Mouse (Mus musculus) forebrain, embryonic 10.5 days (tissue): Measurements from ENCODE around the gene Cntln. TPM values are rescaled to one million over a fixed set of nuclear protein-coding genes. Genes with fewer than 3 reads are reported as not detected.

Experiments
- DNase-seq: peaks from one replicate; pipeline ENCODE4 v3.0.0-alpha.2; 2017; ENCODE audit warnings: low spot score; ENCODE audit errors: extremely low spot score
- H3K27ac ChIP-seq: fragments of 300-500 bp; sonication (generic); 2 replicates; pipeline ENCODE4 v1.5.1; 2016; ENCODE audit warnings: mild to moderate bottlenecking
- H3K27me3 ChIP-seq: fragments of 300-500 bp; sonication (generic); 2 replicates; pipeline ENCODE4 v1.6.1; 2016; ENCODE audit warnings: mild to moderate bottlenecking; ENCODE audit not compliant: poor library complexity, severe bottlenecking
- H3K36me3 ChIP-seq: fragments of 300-500 bp; sonication (generic); replicated peaks from 2 replicates; pipeline ENCODE4 v1.6.1; 2016; ENCODE audit warnings: mild to moderate bottlenecking, moderate library complexity
- H3K4me1 ChIP-seq: fragments of 300-500 bp; sonication (generic); 2 replicates; pipeline ENCODE4 v1.6.1; 2016
- H3K4me3 ChIP-seq: fragments of 300-500 bp; sonication (generic); 2 replicates; pipeline ENCODE4 v1.5.1; 2016; ENCODE audit warnings: mild to moderate bottlenecking, moderate library complexity
- H3K9me3 ChIP-seq: fragments of 300-500 bp; sonication (generic); 2 replicates; pipeline ENCODE4 v1.6.1; 2016; ENCODE audit warnings: mild to moderate bottlenecking, moderate library complexity
- WGBS: fragments of 180-500 bp; shearing (Covaris S2); methylation state at CpG from one replicate; pipeline ENCODE4 v1.1.7; 2016; 5-methylcytosine and 5-hydroxymethylcytosine counted together
- polyA plus RNA-seq: library from polyadenylated mRNA; unstranded; fragments of >200 nt; fragmentation: Nextera tagmentation; extraction: Ambion mirVana; gene quantifications from 2 replicates; pipeline ENCODE4 v1.2.1, GENCODE M21; 2016

The Cntln gene
- polyA plus RNA-seq: 5.9 and 6.7 TPM in 2 replicates

DNA sequence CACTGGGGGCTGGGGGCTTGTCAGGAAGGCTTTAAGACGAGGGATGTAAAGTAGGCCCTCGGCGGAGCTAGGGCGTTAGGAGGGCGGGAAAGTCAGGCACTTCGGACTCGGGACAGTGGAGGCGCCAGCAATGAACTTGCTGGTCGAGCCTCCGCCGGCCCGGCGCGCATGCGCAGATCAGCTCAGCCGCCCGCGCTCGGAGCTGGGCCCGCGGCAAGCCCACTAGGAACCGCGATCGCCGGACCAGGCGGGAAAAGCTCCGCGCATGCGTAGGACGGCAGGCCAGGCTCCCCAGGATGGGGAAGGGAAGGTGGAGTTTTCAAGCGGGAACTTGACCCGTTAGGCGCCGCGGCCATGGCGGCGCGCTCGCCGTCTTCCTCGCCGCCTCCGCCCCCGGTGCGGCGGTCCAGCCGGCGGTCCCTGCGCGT is at the start of gene Cntln:
Cntln (plus strand) TSS at position 199 of the 428 bp plus-strand sequence.
- Histone ChIP-seq H3K4me1 (peaks cover 21% of the 10 kb centered on the region), H3K27ac (peak within 1 kb of the TSS; percentile 98), H3K27me3 (peaks cover 11% of the 10 kb centered on the region), H3K9me3 (peaks cover 9% of the 10 kb centered on the region), H3K4me3 (peak within 1 kb of the TSS; percentile 71), H3K36me3 (peaks cover 4% of the 10 kb centered on the region; the same call in 1 of the 2 replicates)
- peak; percentile 92 for DNase-seq
- under 1% methylated on average over 50 of the region's 50 CpGs for WGBS

DNA sequence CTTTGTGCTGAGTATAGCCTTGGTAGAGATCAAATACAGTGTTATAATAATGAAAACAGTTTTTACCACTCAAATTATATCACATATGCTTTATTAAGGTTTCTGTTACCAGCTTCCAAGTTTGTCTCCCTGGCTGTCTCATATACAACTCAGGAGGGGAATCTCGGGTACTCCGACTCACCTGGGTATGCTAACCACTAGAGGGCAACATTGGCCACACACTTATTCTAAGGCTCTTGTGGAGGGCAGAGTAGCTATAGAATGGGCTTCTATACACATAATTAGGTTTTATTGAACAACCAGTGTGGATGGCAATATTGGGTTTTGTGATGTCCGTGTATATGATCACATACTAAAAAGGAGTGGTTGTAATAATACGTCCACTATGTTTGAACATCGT is 47.1 kb upstream of the Cntln start:
- 51% methylated on average over 5 of the region's 5 CpGs for WGBS
- Histone ChIP-seq H3K9me3 (no peaks in the 10 kb centered on the region), H3K4me3 (no peak overlapping the region), H3K4me1 (no peaks in the 10 kb centered on the region), H3K36me3 (no peaks in the 10 kb centered on the region), H3K27me3 (no peaks in the 10 kb centered on the region), H3K27ac (no peak overlapping the region)
- peak; percentile 17 for DNase-seq

DNA sequence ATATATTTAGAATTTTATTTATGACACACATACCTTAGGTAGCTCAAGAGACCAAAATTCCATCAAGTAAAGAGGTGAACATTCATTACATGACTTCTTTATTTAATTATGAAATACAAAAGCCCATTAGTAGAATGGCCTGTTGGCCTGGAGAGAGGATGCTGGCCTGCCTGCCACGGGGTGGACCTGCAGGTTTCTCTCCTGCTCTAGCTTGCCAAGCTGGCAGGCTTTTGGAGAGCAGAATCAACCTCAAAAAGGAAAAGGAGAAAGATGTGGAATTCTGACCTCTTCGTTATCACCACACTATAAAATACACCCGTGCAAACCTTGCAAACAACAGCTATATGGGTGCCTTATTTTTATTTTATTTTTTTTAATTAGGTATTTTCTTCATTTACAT is 45.6 kb upstream of the Cntln start:
- DNase-seq: no peak
- Histone ChIP-seq H3K27ac (no peak overlapping the region), H3K4me3 (no peak overlapping the region), H3K27me3 (no peaks in the 10 kb centered on the region), H3K36me3 (no peaks in the 10 kb centered on the region), H3K4me1 (no peaks in the 10 kb centered on the region), H3K9me3 (no peaks in the 10 kb centered on the region)
- WGBS: 88% methylated on average over 3 of the region's 3 CpGs

DNA sequence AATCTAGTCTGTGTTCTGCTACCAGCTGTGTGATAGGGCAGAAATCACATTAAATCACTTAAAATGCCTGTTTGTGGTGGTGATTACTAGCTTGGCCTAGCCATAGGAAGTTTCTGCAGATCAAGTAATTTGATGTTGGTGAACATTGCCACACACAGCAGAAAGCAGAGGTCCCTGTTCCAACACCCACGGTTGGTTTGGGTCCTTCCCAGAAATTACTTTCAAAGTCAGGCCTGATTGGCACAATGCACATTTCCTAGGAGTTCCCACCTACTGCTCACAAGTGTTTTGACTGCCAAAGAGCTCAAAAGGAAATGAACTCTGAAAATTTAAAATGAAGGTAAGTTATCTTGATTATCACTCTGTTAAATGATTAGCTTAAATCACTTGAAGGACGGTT is 44.6 kb upstream of the Cntln start:
- no peaks in the 10 kb centered on the region for H3K36me3 ChIP-seq
- H3K4me1 ChIP-seq: no peaks in the 10 kb centered on the region
- H3K9me3 ChIP-seq: no peaks in the 10 kb centered on the region
- no peak overlapping the region for H3K4me3 ChIP-seq
- WGBS: 86% methylated on average over 2 of the region's 2 CpGs
- no peak for DNase-seq
- no peaks in the 10 kb centered on the region for H3K27me3 ChIP-seq
- H3K27ac ChIP-seq: no peak overlapping the region

DNA sequence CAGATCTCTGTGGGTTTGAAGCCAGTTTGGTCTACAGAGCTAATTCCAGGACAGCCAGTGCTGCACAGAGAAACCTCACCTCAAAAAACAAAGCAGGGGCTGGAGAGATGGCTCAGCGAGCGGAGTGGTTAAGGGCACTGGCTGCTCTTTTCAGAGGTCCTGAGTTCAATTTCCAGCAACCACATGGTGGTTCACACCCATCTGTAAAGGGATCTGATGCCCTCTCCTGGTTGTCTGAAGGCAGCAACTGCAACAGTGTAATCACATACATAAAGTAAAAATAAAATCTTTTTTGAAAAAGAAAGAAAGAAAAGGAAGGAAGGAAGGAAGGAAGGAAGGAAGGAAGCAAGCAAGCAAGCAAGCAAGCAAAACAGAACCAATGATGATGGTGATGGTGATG is 26.5 kb upstream of the Cntln start:
- no peaks in the 10 kb centered on the region for H3K27me3 ChIP-seq
- no peak overlapping the region for H3K4me3 ChIP-seq
- H3K27ac ChIP-seq: no peak overlapping the region
- WGBS: 64% methylated on average over 2 of the region's 2 CpGs
- H3K36me3 ChIP-seq: no peaks in the 10 kb centered on the region
- H3K4me1 ChIP-seq: peaks cover 13% of the 10 kb centered on the region
- DNase-seq: no peak
- no peaks in the 10 kb centered on the region for H3K9me3 ChIP-seq

DNA sequence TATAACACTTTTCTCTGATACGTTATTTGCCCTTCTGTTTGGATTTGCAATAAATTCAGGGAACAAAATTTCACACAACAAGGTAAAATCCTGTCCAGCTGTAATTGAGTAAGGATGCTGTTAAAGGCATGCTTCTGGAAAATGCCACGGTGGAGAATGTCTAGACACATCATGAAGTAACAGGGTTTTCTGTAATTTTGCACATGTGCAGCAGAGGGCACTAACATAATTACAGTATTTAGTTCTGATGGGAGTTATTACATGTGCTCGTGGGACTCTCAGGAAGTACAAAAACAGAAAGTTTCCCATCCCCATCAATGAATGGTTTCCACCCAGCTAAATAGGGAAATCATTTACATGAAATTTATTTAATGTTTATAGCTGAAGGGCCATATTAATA is 7.8 kb upstream of the Cntln start:
- Histone ChIP-seq H3K27me3 (no peaks in the 10 kb centered on the region), H3K36me3 (no peaks in the 10 kb centered on the region), H3K4me3 (no peak overlapping the region), H3K4me1 (no peaks in the 10 kb centered on the region), H3K27ac (no peak overlapping the region), H3K9me3 (no peaks in the 10 kb centered on the region)
- DNase-seq: no peak
- WGBS: 70% methylated on average over 3 of the region's 3 CpGs

DNA sequence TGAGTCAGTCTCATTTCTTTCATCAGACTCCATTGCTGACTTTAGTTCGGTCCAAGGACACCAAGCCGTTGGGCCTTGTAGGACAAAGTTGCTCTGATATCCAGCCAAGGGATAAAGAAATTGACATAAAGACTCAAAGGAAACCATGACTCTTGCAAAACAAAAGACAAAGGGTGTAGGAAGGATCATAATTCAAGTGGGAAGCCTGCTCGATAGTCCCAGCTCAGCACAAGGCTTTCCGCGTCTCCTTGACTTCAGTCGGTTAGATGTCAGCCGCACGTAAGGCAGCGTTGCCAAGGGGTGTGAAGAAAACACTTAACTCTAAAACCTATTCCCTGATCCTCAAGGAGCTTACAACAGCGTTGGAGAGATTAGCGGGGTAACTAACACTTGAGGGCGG is 463 bp upstream of the Cntln start:
- WGBS: 67% methylated on average over 12 of the region's 12 CpGs
- H3K27ac ChIP-seq: peak overlapping the region; percentile 98
- H3K9me3 ChIP-seq: peaks cover 9% of the 10 kb centered on the region
- peak overlapping the region; percentile 71 for H3K4me3 ChIP-seq
- H3K27me3 ChIP-seq: peaks cover 11% of the 10 kb centered on the region
- peaks cover 21% of the 10 kb centered on the region for H3K4me1 ChIP-seq
- H3K36me3 ChIP-seq: no peaks in the 10 kb centered on the region; the same call in 1 of the 2 replicates
- DNase-seq: no peak

DNA sequence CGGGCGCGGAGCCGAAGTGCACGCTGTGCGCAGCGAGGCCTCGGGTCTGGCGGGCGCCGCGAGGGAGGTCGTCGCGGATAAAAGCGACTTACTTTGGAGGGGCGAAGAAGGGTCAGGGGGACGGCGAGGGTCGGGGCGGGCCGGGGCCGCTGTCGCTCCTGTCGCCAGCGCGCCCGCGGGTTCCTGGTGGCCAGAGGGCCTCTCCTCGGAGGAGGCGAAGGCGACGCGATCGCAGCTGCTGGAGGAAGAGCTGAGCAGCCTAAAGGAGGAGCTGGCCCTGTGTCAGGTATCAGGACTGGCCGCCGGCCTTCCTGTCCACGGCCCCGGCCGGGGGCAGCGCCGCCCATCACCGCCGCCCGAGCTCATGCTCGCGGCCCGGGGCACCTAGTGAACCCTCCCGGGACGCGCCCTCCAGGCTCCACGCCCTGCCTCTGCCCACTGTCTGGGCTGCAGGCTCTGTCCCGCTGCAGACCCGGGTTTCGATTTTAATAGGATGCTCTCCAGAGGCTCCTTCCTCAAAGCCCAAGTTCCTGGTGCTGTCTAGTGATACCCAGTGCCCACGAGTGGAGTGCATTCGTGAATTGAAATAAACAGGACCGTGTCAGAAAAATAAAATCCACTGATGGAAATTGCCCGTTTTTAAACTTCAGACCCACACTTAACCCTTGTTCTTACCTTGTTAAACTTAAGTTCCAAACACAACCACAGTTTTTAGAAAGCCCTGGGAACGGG is 596 bp downstream of the Cntln start:
- WGBS: 3% methylated on average over 60 of the region's 60 CpGs
- Histone ChIP-seq H3K27ac (peak overlapping the region; percentile 98), H3K36me3 (peaks cover 4% of the 10 kb centered on the region; the same call in 1 of the 2 replicates), H3K4me1 (peaks cover 21% of the 10 kb centered on the region), H3K27me3 (peaks cover 11% of the 10 kb centered on the region), H3K9me3 (peaks cover 9% of the 10 kb centered on the region), H3K4me3 (peak overlapping the region; percentile 71)
- DNase-seq: no peak

DNA sequence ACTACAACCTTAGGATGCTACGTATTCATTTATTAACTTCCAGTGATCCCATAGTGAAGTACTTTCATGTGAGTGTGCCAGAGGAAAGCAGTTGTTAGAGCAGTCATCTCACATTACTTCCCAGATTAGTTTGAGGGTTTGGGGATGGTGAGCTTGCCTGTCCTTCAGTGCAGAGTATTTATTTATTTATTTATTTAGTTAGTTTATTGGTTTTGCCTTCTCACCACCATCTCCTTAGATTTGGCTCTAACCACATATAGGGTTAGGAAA is 1.1 kb downstream of the Cntln start:
- peak overlapping the region; percentile 98; the same call in 1 of the 2 replicates for H3K27ac ChIP-seq
- H3K9me3 ChIP-seq: peaks cover 9% of the 10 kb centered on the region
- H3K36me3 ChIP-seq: peaks cover 6% of the 10 kb centered on the region
- peak overlapping the region; percentile 71 for H3K4me3 ChIP-seq
- WGBS: 87% methylated on average over 1 of the region's 1 CpGs
- H3K4me1 ChIP-seq: peaks cover 21% of the 10 kb centered on the region
- H3K27me3 ChIP-seq: peaks cover 11% of the 10 kb centered on the region
- no peak for DNase-seq

DNA sequence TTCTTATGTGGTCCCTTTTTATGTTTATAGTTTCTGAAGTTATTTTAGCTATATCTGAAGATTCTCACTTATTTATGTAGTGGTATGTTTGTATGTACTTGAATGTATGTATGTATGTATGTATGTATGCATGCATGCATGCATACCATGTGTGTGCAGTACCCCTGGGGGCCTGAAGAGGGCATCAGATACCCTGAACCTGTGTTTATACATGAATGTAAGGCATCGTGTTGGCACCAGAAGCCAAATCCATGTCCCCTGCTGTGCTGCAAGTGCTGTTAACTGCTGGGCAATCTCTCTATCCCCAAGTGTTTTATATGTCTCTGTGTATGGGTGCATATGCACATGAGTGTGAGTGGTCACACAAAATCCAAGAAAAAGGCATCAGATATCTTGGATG is 34.3 kb downstream of the Cntln start:
- Histone ChIP-seq H3K4me1 (no peaks in the 10 kb centered on the region), H3K36me3 (0 out of 2 replicates have a peak, but pooled peaks cover 8% of the 10 kb centered on the region), H3K4me3 (no peak overlapping the region), H3K9me3 (0 out of 2 replicates have a peak, but pooled peaks cover 3% of the 10 kb centered on the region), H3K27me3 (no peaks in the 10 kb centered on the region), H3K27ac (no peak overlapping the region)
- no peak for DNase-seq
- WGBS: 94% methylated on average over 1 of the region's 1 CpGs

DNA sequence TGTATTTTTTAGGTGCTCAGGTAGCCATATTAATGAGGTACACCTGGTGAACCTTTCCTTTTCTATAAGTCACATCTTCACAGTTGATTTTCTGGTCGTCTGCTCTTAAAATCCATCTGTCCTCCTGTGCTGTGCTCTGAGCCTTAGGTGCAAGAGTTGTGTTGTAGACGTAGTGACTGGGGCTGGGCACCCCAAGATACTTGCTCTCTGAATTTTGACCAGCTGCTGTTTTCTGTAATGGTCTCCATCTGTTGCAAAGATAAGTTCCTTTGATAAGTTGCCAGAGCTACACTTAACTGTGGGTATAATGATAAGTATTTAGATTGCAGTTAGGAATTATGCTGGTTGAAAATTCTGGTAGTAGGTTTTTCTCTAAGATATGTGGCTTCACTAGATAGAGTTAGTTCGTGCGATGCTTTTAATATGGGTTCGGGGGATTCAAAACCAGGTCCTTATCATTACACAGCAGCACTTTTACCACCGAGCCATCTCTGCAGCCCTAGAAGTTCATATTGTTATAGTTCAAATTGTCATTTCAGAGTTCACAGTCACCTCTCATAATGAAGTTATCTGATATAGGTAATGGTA is 50.3 kb downstream of the Cntln start:
- DNase-seq: no peak

DNA sequence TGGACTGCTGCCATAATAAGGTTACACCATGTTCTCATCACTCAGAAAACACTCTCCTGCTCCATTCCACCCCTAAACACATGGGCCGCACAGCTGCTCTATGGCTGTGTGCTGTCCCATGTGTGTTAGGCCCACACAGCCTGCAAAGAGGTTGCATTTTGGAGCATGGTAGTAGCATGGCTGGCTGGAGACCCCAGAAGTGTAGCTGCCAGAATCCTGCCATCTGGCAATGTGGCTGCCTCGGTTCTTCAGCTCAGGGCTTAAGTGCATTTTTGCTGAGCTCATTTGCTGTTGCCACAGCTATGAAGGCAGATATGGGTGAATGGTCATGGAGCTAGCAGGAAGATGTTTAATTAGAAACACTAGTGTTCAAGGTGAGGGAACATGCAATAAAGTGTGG is 58.0 kb downstream of the Cntln start:
- Histone ChIP-seq H3K27me3 (no peaks in the 10 kb centered on the region), H3K9me3 (no peaks in the 10 kb centered on the region), H3K4me1 (peaks cover 5% of the 10 kb centered on the region; the same call in 1 of the 2 replicates), H3K4me3 (no peak overlapping the region), H3K36me3 (no peaks in the 10 kb centered on the region), H3K27ac (no peak overlapping the region)
- WGBS: 81% methylated on average over 2 of the region's 2 CpGs
- DNase-seq: no peak

More for the DNA sequence above, 50.3 kb downstream of the Cntln start:
- Histone ChIP-seq H3K9me3 (peaks cover 4% of the 10 kb centered on the region; the same call in 1 of the 2 replicates), H3K4me3 (no peak overlapping the region), H3K27ac (no peak overlapping the region), H3K4me1 (no peaks in the 10 kb centered on the region), H3K27me3 (no peaks in the 10 kb centered on the region), H3K36me3 (peaks cover 4% of the 10 kb centered on the region; the same call in 1 of the 2 replicates)
- 92% methylated on average over 6 of the region's 6 CpGs for WGBS

DNA sequence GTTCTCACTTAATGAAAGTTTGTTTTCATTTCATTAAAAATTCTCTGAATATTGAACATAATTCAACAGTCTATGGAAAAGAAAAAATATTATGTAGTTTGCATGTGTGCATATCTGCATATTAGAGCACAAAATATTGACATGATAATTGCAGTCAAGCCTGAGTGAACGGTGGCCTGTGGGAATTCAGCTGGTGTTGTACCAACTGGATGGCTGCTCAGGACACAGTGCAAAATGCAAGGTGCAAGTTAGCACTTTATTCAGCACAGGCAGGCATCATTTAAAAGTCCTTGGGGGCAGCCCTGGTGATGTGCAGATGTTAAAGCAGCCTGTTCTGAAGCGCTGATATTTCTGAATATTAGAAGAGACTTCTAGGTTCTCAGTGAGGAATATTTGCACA is 58.5 kb downstream of the Cntln start:
- H3K27me3 ChIP-seq: no peaks in the 10 kb centered on the region
- no peak overlapping the region for H3K27ac ChIP-seq
- no peak overlapping the region for H3K4me3 ChIP-seq
- H3K4me1 ChIP-seq: peaks cover 5% of the 10 kb centered on the region; the same call in 1 of the 2 replicates
- DNase-seq: no peak
- WGBS: 89% methylated on average over 2 of the region's 2 CpGs
- H3K36me3 ChIP-seq: no peaks in the 10 kb centered on the region
- H3K9me3 ChIP-seq: no peaks in the 10 kb centered on the region
